Mouse (Mus musculus) CD4-positive, CD25-positive, alpha-beta regulatory T cell, adult 4 months (primary cell): ENCODE measurements around the gene Slc23a2. TPM values are rescaled to one million over a fixed set of nuclear protein-coding genes. Genes with fewer than 3 reads are reported as not detected.

Experiments
- ATAC-seq: one replicate; pipeline ENCODE4 v1.8.0; 2017
- polyA plus RNA-seq, 2 experiments: library from polyadenylated mRNA; unstranded; fragments of 100-300 nt; shearing (Covaris generic); gene quantifications; one replicate each; pipeline ENCODE4 v1.2.1; 2017

The Slc23a2 gene
- polyA plus RNA-seq, 2 experiments from 2014 or later = 14.0 to 16.4 TPM

DNA sequence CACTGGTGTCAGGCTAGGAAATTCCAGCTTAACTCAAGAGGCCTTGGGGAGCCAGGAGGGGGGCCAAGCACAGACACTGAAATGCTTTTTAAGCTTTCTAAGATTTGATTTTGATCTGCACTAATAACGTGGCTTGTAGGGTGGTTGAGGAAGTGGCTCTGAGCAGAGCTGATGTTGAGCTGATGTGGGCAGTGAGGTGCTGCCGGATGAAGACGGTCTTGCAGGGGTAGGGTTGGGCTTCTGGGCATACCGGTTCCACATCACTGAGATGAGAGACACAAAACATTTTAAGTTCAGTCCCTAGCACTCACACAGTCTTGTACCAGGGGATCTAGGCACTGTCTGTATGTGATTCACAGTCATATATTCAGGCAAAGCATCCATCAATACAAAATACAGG, 46.5 kb downstream of the Slc23a2 start:
- ATAC-seq = no peak

DNA sequence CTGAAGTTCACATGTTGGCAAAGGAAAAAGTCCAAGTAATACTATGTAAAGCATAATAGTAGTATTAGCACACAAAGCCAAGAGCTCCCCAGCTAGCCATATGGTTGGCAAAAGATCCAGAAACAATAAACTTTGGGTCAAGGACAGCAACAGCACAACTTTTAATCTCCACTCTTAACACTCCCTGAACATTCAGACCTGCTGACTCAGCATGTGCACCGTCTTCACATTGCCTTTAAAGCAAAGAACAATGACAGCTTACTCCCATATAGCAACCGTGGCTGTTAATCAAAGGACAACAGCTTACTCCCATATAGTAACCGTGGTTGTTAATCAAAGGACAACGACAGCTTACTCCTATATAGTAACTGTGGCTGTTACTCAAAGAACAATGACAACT, 48.3 kb downstream of the Slc23a2 start:
- ATAC-seq = no peak

DNA sequence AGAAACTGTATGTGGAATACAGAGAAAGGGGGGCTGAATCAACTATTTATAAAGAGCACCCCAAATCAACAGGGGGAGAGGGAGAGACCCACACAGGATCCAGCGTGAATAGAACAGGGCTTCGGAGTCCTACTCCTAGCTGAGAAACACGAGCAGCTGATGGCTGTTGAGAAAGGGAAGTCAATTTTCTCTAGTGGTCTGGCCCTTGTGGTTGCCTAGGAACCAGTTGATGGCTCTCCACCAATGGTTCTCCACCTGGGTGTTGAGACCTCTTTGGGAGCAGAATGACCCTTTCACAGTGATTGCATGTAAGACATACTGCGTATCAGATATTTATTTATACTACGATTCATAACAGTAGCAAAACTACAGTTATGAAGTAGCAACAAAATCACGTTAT, 49.1 kb downstream of the Slc23a2 start:
- ATAC-seq = no peak

DNA sequence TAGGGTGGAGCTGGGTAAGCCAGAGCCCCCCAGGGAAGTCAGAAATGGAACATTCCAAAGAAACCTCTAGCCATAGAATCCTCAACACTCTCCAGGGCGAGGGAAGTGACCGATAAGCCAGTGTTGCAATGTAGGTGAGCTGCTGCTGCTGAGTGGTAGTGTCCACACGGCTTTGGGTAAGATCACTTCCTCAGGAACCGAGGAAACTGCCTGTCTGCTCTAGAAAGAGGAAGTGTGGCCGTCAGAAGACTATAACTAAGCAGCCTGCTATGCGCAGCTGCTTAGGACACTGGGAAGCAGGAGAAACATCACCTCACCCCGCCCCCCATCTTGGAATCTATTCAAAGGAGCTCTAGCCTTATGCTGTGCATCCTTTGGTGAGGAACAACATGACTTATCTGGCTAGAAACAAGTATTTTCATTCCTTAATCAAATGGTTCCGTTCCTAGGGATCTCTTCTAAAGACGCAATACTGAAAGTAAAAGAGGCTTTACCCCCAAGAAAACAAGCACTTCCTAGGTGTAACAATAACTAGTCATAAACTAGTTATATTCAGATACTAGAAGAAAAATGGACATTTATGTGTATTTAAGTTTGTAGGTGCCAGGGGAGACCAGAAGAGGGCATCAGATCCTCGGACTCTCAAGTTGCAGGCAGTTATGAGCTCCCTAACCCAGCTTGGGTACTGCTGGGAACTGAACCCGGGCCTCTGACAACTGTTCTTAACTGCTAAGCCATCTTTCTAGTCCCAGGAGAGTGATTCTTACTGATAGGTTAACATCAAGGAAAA, 50.3 kb downstream of the Slc23a2 start:
- ATAC-seq = peak; percentile 34

DNA sequence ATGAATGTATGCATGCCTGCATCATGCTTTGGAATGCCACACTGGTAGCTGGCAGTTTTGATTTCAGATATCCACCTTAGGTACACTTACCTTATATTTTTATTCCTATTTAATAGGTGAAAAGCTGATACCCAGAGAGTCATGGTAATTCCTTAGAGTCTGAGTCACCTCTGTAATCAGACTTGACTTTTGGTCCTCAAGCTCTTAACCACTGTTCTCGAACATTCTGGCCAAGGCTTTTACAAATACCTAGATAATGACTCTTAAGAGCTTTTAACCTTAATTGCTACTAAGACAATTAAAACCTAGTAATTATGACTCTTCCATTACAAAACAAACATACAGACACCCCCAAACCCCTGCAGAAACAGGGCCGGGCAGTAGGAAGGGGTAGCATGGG, 51.2 kb downstream of the Slc23a2 start:
- ATAC-seq = no peak

DNA sequence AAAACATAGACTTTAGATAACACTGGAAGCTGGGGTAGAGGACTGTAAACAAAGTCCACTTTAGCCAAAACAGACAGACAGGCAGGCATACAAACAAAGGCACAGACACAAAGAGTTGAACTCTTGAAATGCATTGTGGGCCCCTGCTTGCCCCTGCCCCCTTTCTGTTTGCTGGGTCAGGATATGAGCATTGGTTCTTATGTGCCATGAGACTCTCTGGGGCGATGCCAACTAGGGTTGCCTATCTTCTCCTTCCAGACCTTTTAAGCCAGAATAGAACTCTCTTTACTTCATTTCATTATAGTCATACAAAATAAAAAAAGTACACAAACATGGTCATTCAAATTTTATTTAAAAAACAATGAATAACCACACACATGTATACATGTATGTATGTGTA, 51.6 kb downstream of the Slc23a2 start:
- ATAC-seq = no peak

DNA sequence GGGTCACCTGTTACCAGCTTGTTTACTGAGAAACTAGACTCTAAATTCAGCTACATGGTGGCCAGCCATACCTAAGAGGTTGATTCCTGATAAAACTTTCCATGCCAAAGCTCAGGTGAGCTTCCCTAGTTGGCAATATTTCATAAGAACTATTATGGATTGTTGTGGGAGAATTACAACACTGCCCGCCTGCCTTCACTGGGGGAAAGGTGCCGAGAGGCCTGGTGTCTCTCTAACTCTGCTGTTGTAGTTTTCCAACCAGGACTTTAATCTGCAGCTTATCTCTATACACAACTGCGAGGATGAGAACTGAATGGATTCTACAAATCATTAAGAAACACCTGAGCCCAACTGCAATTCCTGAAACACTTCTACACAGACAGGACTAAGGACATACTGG, 52.2 kb downstream of the Slc23a2 start:
- ATAC-seq = no peak

DNA sequence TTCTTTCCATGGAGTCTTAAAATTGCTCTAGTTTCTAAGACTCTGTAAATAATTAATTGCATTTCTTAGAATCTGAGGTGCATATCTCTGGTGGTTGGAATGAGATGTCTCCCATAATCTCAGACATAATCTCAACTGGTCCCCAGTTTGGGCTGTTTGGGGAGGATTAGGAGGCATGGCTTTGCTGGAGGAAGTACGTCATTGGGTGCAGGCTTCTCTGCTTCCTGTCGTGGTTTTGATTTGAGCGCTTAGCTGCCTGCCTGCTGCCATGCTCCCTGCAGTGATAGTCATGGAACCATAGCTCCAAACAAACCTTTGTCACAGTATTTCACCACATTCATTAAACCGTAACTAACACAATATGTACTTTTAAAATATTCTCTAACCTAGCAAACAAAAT, 53.2 kb downstream of the Slc23a2 start:
- peak; percentile 66 for ATAC-seq

DNA sequence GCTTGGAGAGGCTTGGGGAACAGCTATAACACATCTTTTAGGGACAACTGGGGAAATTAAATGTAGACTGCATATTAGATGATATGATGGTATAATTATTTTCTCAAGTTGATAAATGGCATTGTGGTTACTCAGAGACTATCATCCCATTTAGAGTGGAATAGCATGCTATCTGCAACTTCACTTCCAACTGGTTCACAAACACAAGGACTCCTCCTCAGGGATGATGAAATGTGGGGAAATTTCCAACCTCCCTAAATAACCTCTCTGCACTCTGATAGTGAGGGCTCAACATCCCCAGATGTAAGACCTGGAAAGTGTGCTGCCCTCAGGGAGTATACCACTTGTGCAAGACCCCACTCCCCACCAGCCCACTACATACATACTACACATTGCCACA, 60.1 kb downstream of the Slc23a2 start:
- no peak for ATAC-seq

DNA sequence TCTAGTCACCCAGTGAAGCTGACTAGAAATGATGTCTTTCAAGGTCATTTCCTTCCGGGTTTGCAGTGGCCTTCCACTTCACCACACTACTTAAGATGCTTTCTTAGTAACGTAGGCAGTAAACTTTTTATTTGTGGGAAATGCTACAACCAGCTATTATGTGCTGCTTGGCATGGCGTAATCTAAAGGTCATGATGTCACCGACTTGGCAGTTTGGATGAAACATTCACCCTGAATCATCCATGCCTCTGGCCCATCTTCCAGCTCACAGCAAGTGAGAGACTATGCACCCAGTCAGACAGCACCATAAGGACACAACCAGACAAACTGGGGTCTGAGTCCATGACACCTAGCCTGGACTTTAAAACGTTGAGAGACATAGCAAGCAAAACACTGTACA, 60.5 kb downstream of the Slc23a2 start:
- no peak for ATAC-seq

DNA sequence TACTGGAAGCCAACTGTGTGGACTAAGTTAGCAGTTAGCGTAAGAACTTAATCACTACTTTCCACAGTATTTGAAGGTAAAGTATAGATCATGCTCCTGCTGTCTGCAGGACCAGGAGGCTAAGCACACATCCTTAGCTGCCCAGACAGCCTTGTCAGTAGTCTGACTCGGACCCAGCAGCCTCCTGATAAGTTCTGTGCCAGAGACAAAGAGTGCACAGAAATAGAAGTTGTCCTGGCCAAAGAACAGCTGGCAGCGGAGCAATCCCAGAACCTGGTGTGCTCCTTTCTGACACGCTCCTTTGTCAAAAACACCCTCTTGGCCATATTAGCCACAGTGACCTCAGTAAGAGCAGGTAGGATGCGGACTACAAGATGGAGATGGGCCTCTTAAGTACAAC, 65.8 kb downstream of the Slc23a2 start:
- no peak for ATAC-seq

DNA sequence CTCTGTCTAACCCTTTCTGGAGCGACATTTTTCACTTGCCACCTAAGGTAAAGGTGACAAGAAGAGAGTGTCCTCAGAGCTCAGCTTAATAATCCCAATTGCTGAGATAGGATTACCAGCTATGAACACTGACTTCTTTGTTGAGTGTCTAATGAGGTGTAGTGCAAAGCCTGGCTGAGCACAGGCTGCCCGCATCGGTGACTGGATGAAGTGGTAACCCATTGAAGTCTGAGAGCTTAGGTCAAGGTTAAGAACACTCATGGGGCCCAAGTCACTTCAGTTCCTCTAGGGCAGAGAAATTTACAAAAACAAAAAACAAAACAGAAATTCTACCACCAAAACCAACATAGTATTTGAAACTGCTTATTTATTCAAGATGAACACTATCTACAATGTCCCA, 71.9 kb downstream of the Slc23a2 start:
- no peak for ATAC-seq

DNA sequence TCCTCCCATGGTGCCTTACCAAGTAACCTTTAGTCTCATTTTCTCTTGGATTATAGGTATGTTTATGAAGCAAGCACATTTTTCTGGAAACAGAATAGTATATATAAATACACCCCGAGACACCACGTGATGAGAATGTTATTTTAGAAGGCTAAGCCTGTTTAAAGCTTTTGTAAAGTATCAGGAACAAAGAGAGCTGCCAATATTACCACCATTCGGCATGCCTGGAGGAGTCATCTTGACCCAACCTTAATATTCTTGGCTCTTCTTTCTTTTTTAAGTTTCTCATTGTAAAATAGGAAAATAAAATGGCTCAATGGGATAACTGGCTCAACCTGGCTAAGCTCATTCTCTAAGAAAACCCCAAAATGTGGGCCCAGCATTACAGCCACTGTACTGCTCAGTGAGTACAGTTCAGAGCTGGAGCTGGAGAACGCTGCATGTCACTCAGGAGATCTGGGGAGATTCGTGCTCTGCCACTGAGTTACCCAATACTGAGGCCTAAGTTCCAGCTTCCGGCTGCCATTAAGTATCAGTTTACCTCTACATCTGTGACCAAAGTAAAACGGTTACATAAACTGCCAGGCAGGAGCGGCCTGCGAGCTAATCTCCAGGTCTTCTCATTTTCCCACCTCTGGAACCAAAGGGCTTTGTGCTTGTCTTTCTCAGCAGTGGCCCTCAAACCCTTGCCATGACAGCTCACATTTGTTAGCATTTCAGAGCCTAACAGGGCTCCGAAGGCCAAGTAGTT, 74.7 kb downstream of the Slc23a2 start:
- ATAC-seq = no peak

DNA sequence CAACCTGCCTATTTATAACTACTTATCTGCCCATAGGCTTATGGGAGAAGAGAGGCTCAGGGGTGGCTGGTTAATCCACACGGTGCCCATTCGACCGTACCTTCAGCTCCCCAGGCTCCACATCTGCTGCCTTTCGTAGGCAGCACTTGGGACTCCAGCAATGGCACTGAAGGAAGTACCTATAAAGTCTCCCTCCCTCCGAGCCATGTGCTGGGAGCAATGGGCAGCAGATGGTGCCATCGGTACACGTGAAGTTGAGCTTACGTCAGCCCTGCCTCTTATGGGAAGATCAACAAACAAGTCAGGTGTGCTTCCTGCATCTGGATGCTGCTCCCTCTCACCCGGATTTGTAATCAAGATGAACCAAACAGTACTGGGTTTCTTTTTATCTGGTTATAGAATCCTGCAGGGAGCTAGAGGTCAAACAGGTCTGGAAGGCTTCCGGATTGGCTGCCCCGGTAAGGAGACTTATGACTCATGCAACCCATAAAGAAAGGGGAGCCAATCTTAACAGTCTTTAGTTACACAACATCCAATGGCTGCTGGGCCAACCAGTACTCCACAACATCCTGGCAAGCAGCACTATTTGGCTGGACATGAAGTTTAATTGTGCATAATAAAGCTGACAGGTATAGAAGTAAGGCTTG, 80.6 kb downstream of the Slc23a2 start:
- no peak for ATAC-seq

DNA sequence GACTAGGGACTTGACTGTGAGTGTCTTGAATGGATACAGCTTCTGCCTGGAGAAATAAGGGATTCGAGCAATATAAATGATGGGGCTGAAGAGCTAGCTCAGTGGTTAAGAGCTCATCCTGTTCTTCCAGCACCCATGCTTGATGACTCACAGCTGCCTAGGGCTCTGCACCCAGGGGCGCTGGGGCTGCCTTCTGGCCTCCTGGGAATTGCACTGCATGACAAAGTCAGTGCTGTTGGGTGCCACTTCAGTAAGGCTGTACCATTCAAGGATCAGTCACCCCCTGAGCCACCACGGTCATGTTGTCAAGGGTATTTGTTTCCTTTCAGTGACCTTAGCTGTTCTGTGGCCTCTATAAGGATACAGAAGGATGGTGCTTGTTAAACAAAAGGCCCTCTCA, 81.1 kb downstream of the Slc23a2 start:
- no peak for ATAC-seq

DNA sequence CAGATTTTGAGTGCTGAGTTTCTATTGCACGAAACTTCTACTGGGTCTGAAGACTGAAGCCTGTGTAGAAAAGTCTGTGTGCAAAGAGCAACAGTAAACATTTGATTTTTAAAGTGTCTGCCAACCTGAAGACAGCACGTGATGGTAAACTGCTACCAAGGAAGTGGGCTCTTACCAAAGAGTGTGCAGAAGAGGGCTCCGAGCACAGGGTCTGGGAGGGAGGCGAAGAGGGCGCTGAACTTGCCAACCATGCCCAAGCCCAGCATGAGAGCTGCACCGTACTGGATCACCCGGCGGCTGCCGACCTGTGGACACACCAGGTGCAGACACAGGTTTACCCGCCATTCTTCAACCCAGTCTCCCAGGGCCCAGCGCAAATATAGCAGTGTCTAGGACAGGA, 83.0 kb downstream of the Slc23a2 start:
- no peak for ATAC-seq

DNA sequence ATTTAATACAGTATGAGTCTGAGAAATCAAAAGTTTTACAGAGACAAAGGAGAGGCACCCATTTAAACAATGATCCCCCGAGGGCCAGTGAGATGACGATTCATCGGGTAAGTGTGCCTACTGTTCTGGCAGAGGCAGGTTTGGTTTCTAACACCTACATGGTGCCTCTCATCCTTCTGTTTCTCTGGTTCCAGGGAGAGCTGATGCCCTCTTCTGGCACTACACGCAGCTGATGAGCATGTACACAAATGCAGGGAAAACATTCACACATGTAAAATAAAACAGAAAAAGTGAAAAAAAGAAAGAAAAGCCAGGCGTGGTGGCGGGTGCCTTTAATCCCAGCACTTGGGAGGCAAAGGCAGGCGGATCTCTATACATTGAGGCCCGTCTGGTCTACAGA, 85.0 kb downstream of the Slc23a2 start:
- no peak for ATAC-seq

DNA sequence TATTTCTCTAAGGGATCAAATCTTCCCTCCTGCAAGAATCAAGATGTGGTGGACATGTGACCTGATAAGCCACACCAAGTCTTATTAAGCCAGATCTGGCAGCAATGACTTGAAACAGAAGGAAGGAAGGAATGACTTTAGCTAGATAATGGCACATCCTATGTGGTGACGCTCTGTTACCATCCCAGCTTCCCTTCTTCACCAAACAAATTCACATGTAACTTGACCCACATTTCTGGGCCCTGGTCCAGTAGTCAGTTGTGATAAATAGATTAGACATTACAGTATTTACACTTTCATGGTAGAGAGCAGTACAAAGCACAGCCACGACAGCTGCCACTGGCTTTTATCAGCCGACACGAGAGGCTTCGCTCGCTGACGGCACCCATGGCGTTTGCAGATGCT, 89.6 kb downstream of the Slc23a2 start:
- ATAC-seq = no peak

DNA sequence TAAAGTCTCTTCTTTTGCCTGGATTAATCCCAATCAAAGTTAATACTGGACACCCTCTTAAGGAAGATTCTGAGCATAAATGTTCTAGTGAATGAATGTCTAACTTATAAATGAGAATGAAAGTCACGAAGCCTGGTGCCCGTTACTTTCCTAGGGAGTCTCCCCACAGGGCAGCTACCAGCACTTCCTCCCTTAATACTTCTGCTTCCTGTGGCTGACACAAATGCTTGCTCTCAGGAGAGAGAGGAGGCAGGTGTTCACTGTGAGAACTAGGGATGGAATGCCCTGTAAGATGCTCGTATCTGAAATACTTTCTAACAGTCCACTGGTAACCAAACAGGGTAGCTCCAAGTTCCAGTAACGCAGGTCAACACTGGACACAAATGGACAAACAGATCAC, 91.1 kb downstream of the Slc23a2 start:
- no peak for ATAC-seq

DNA sequence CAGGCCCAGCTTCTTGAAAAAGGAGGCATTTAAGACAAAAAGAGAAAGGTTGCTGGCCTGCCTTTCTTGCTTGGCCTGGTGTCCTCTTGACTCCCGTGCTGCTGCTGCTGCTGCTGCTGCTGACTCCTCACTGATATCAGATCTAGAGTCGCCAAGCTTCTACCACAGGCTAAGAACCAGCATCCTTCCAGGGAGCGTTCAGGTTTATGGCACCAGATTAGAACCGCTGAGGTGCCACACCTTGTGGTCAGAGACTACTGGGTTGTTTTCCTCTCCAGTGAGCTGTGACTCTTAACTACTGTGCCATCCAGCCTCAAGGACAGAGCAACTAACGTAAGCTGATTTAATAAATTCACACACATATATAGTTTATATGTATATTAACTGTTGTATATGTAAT, 93.1 kb downstream of the Slc23a2 start:
- peak; percentile 61 for ATAC-seq

DNA sequence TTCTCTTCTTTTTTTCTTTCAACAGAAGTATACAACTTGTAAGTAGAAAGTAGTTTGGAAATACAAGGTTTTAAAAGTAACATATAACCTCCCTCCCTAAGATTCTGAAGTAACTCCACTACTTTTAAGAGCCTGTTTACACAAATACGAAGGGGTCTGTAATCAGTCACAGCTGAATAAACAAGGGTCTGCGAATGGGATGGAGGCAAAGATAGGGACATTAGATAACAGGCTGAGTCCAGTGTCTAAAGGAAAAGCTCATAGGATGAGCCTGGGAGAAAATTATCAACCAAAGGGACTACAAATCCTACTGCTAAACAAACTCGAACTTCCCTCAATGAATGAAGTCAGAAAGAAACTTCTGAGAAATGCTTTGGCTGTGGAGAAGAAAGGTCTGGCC, 95.0 kb downstream of the Slc23a2 start:
- ATAC-seq = no peak

DNA sequence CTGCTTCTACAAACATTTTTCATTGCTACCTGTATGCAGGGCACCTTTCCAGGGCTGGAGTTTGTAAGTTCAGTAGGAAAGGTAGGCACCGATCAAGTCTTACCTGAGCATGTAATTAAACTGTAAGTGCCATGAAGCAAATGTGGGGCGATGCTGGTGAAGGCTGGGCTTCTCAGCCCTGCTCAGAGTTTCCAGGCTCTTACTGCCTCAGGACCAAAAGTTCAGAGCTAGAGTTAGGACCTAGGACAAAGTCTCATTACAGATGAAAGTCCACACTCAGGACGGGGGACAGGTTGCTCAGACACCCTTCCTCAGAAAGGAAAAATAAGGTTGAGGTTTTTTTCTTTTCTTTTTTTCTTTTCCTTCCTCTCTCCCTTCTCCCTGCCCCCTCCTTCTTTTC, 95.4 kb downstream of the Slc23a2 start:
- ATAC-seq = no peak

DNA sequence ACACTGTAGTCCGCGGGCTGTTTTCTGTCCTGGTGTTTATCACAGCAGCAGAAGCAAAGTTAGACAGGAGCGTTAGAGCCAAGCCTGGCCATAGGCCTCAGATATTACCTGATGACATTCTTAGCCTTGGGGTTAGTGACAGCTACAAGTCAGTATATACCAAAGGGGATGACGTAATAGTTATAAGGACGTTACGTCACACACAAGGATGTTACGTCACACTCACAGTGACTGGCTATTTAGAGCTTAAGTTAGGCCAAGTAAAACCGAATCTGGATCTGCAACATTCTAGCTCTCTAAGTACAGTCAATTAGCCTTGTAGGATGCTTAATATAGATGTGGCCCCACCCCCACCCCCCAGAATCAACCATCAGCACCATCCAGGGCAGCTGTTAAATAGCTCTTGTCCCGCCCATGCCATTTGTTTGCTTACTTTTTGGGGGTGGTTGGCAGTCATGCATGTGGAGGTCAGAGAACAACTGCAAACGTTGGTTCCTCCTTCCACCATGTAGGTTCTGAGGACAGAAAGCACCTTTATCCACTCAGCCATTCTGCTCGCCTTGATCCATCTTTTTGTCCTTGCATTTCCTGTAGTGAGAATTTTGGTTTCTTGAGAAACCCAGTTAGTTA, 96.7 kb downstream of the Slc23a2 start:
- no peak for ATAC-seq
